Mouse (Mus musculus) CD4-positive helper T cell, adult 2 months (primary cell): ENCODE results near the gene Rdh16.
"Not testable (repeated sequence)": the region's sequence is repeated elsewhere in the genome, so short reads cannot be mapped to it uniquely, and the experiment has no call there.

Source experiments
- DNase-seq: peaks from one replicate; pipeline ENCODE4 v3.0.0-alpha.2; 2012; ENCODE audit warnings: low read depth, missing footprints, low spot score

Rdh16 gene

GRCm38 (mm10) chr10:127800891-127801290 is at the start of gene Rdh16:
TSS of gene Rdh16 (plus strand) at chr10:127801152.
- no peak for DNase-seq

GRCm38 (mm10) chr10:127751548-127751947 is 49.4 kb upstream of the Rdh16 start, which contains the start of gene Gpr182:
TSS of gene Gpr182 (minus strand) at chr10:127751732.
- DNase-seq, result no peak

GRCm38 (mm10) chr10:127754566-127755166 is 46.3 kb upstream of the Rdh16 start:
- no peak for DNase-seq

GRCm38 (mm10) chr10:127755246-127755645 is 45.7 kb upstream of the Rdh16 start:
- no peak for DNase-seq

GRCm38 (mm10) chr10:127755770-127756468 is 45.0 kb upstream of the Rdh16 start:
- no peak for DNase-seq

- peak; percentile 22 for DNase-seq
Observed at GRCm38 (mm10) chr10:127759181-127760110, 41.5 kb upstream of the Rdh16 start, which contains the start of the genes Rdh1 and Rdh16f1. TSS of gene Rdh1 (plus strand) at chr10:127759721. TSS of gene Rdh16f1 (plus strand) at chr10:127759787.

GRCm38 (mm10) chr10:127762926-127763325 is 38.0 kb upstream of the Rdh16 start:
- DNase-seq, result not testable (repeated sequence)

GRCm38 (mm10) chr10:127763914-127764680 is 36.9 kb upstream of the Rdh16 start:
- DNase-seq, result no peak

- no peak for DNase-seq
Observed at GRCm38 (mm10) chr10:127766564-127766963, 34.4 kb upstream of the Rdh16 start.

- DNase-seq, result no peak
Observed at GRCm38 (mm10) chr10:127776011-127776410, 24.9 kb upstream of the Rdh16 start, which contains the start of gene Rdh9. TSS of gene Rdh9 (plus strand) at chr10:127776386.

GRCm38 (mm10) chr10:127782321-127782720 is 18.6 kb upstream of the Rdh16 start:
- not testable (repeated sequence) for DNase-seq

GRCm38 (mm10) chr10:127785411-127785810 is 15.5 kb upstream of the Rdh16 start:
- not testable (repeated sequence) for DNase-seq

- DNase-seq, result no peak
Observed at GRCm38 (mm10) chr10:127799295-127799694, 1.7 kb upstream of the Rdh16 start.

GRCm38 (mm10) chr10:127801612-127802011 is 660 bp downstream of the Rdh16 start:
- no peak for DNase-seq

- DNase-seq, result no peak
Observed at GRCm38 (mm10) chr10:127802236-127802635, 1.3 kb downstream of the Rdh16 start.

GRCm38 (mm10) chr10:127804416-127804815 is 3.5 kb downstream of the Rdh16 start:
- DNase-seq, result no peak

GRCm38 (mm10) chr10:127815888-127816287 is 14.9 kb downstream of the Rdh16 start:
- no peak for DNase-seq

- not testable (repeated sequence) for DNase-seq
Observed at GRCm38 (mm10) chr10:127817268-127817910, 16.4 kb downstream of the Rdh16 start.

GRCm38 (mm10) chr10:127821806-127822205 is 20.9 kb downstream of the Rdh16 start:
- not testable (repeated sequence) for DNase-seq

- DNase-seq, result no peak
Observed at GRCm38 (mm10) chr10:127825386-127825785, 24.4 kb downstream of the Rdh16 start.
